Mouse (Mus musculus) macrophage (primary cell): ENCODE data around the gene Cys1. TPM values are rescaled to one million over a fixed set of nuclear protein-coding genes. Genes with fewer than 3 reads are reported as not detected.

Experiments used
- H3K27ac ChIP-seq: fragments of 350-480 bp; formaldehyde crosslinking; 2 replicates; pipeline ENCODE4 v1.9.0; 2021
- H3K36me3 ChIP-seq: fragments of 350-480 bp; formaldehyde crosslinking; 2 replicates; pipeline ENCODE4 v1.9.0; 2021; ENCODE audit errors: inconsistent target
- H3K4me3 ChIP-seq: fragments of 350-480 bp; formaldehyde crosslinking; 2 replicates; pipeline ENCODE4 v1.9.0; 2021; ENCODE audit errors: inconsistent target
- H3K79me2 ChIP-seq: fragments of 350-480 bp; formaldehyde crosslinking; 2 replicates; pipeline ENCODE4 v1.9.0; 2021; ENCODE audit errors: inconsistent target
- whole genome bisulfite sequencing: methylation state at CpG from one replicate; pipeline ENCODE4 v1.1.7; 2026; ENCODE audit warnings: inconsistent platforms; ENCODE audit not compliant: missing documents; 5-methylcytosine and 5-hydroxymethylcytosine counted together
- polyA plus RNA-seq: library from polyadenylated mRNA; stranded (reverse); fragments of 250-400 nt; gene quantifications from 3 replicates; pipeline ENCODE4 v1.2.4, GENCODE M21; 2018; ENCODE audit warnings: inconsistent platforms

The Cys1 gene
- polyA plus RNA-seq, 1 experiment from 2014 or later = not detected

GRCm38 (mm10) chr12:24682563-24682962, 950 bp upstream of the Cys1 start:
- H3K79me2 ChIP-seq = no peaks in the 10 kb centered on the region
- no peak overlapping the region for H3K4me3 ChIP-seq
- H3K36me3 ChIP-seq = no peaks in the 10 kb centered on the region
- no peak overlapping the region for H3K27ac ChIP-seq
- WGBS = 58% methylated on average over 8 of the region's 8 CpGs

- Histone ChIP-seq H3K4me3 (no peak overlapping the region), H3K27ac (no peak overlapping the region)
- 6% methylated on average over 61 of the region's 61 CpGs for WGBS
Observed at GRCm38 (mm10) chr12:24680492-24681285, 924 bp downstream of the Cys1 start.

GRCm38 (mm10) chr12:24680096-24680491, 1.5 kb downstream of the Cys1 start:
- no peak overlapping the region for H3K27ac ChIP-seq
- 59% methylated on average over 9 of the region's 9 CpGs for WGBS
- no peaks in the 10 kb centered on the region for H3K36me3 ChIP-seq
- H3K4me3 ChIP-seq = no peak overlapping the region
- no peaks in the 10 kb centered on the region for H3K79me2 ChIP-seq

More at GRCm38 (mm10) chr12:24680492-24681285, 924 bp downstream of the Cys1 start:
- Histone ChIP-seq H3K36me3 (no peaks in the 10 kb centered on the region), H3K79me2 (no peaks in the 10 kb centered on the region)

DNA sequence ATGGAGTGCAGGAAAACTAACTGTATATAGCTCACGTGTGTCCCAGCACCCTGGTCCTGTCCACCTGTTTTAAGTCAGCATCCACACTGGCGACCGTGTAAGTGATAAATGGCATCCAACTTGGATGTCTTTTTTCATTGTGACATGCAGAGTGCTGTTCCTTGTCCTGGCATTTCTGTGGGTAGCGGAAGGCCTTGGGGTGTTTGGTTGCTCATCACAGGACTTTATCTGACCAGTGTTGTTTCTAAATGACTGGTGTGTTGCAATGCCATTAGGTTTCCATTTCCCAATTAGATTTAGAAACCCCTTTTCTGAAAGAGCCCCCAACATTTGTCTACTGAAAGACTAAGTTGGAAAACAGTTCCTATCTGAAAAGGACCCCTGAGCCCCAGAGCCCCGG, 19.5 kb downstream of the Cys1 start:
- 78% methylated on average over 5 of the region's 5 CpGs for WGBS
- Histone ChIP-seq H3K4me3 (no peak overlapping the region), H3K27ac (no peak overlapping the region), H3K79me2 (no peaks in the 10 kb centered on the region), H3K36me3 (no peaks in the 10 kb centered on the region; the same call in 1 of the 2 replicates)

GRCm38 (mm10) chr12:24661100-24661499, 20.5 kb downstream of the Cys1 start:
- WGBS = 46% methylated on average over 4 of the region's 4 CpGs
- Histone ChIP-seq H3K4me3 (no peak overlapping the region), H3K79me2 (no peaks in the 10 kb centered on the region), H3K27ac (no peak overlapping the region), H3K36me3 (no peaks in the 10 kb centered on the region; the same call in 1 of the 2 replicates)

- Histone ChIP-seq H3K79me2 (no peaks in the 10 kb centered on the region), H3K4me3 (no peak overlapping the region), H3K36me3 (no peaks in the 10 kb centered on the region; the same call in 1 of the 2 replicates), H3K27ac (no peak overlapping the region)
- 93% methylated on average over 9 of the region's 9 CpGs for WGBS
Observed at GRCm38 (mm10) chr12:24659923-24660322, 21.7 kb downstream of the Cys1 start.

- H3K27ac ChIP-seq = no peak overlapping the region
- no peaks in the 10 kb centered on the region; the same call in 1 of the 2 replicates for H3K36me3 ChIP-seq
- H3K4me3 ChIP-seq = no peak overlapping the region
- no peaks in the 10 kb centered on the region for H3K79me2 ChIP-seq
- 89% methylated on average over 4 of the region's 4 CpGs for WGBS
Observed at GRCm38 (mm10) chr12:24658998-24659397, 22.6 kb downstream of the Cys1 start.

DNA sequence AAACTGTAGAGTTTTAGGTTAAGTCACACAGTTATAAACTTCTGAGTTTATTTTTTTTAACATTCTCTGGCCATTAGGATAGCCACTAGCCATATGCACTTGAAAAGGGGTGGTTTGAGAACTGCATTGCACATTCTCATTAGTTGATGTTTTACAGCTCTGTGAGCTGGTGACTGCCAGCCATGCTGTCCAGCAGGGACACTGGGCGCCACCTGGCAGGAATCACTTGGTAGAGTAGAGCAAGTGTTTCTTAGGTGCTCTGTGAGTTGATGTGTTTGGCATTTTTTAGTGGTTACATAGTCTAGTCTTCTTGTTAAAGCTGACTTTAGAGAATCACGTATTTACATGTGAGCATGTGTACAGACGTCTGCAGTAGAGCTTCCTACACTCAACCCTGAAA, 25.2 kb downstream of the Cys1 start:
- no peak overlapping the region for H3K4me3 ChIP-seq
- WGBS = 93% methylated on average over 3 of the region's 3 CpGs
- no peak overlapping the region for H3K27ac ChIP-seq
- H3K79me2 ChIP-seq = no peaks in the 10 kb centered on the region
- H3K36me3 ChIP-seq = no peaks in the 10 kb centered on the region; the same call in 1 of the 2 replicates

DNA sequence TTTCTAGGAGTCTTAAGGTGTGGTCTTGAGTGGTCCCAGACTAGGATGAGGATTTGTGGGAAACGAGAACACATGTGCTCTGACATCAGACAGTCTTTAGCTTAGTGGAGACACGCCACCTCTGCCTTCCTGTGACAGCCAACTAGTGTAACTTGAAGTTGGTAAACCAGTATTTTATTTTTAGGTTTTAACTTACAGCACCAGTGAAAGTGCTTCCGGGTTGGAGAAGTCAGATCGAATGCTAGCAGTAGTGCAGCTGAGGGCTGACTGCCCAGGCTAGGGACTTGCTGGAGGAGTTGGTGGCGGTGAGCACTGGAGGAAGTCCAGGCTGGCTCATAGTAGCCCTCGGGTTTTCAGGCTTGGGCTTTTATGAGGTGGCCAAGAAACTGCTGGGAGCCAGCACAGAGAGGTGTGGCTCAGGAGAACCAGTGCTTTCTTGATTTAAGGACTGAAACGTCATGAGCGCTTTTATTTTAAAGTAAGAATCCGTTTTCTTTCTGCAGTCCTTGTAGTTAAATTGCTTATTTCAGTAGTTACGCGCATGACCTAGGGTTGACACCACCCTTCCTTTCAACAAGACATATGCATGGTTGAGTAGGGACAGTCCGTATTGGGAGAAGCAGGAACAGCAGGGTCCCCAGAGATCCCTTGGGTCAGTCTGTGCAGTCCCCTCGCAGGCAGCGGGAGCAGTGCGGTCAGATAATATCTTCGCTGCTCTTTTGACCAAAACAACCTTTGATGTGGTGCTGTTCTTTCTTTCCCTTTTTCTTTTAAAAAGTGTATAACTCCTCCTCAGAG, 27.3 kb downstream of the Cys1 start:
- Histone ChIP-seq H3K36me3 (no peaks in the 10 kb centered on the region), H3K4me3 (no peak overlapping the region), H3K27ac (no peak overlapping the region), H3K79me2 (no peaks in the 10 kb centered on the region)
- WGBS = 88% methylated on average over 16 of the region's 16 CpGs

DNA sequence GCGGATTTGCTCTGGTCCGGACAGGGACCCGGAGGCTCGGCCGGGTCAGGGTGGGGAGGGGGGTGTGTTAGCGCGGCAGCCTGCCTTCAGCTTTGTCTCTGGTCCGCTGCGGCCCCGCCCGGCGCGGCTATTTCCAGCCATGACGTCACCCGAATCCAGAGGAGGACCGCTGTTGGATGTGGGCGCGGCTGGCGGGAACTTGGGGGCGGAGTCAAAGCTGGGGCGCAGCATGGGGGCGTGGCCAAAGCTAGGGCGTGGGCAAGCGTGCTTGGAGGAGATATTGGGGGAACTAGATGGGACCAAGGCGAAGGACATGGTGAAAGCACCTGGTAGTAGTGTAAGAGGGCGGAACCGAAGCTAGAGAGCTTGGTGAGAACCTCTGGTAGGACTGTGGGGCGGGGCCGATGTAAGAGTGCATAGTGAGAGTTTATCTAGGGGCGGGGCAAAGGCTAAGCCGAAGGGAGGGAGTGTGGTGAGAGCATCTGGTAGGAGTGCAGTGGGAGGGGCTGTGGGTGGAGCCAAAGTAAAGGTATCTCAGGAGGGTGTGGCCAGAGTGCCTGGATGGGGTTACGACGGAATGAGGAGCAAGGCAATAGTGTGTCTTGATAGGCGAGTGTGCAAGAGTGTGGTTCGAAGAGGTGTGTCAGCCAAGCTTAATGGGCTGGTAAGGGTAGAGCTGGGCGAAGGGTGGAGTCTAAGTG, 29.8 kb downstream of the Cys1 start:
- Histone ChIP-seq H3K36me3 (no peaks in the 10 kb centered on the region), H3K79me2 (no peaks in the 10 kb centered on the region), H3K27ac (no peak overlapping the region), H3K4me3 (peak overlapping the region; percentile 35)
- WGBS = 3% methylated on average over 36 of the region's 36 CpGs

DNA sequence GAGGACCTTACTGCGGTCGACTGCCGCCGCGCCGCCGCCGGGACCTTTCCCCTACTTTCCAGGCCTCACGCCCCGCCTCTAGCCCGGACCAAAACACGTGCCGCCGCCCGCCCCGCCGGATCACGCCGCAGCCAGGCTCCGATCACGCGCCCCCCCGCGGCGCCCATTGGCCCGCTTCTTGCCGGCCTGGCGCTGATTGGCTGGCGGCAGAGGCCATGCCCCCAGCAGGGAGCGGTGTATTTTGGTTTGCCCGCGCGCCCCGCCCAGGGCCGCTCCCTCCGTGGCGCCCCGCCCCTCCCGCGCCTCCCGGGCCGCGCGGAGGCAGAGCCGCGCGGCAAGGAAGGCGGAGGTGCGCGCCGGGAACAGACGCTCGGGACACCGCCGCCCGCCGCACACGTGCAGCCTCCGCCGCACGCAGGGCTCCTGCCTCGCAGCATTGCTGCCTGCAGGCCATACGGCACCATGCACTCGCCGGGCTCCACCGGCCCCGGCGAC, 30.5 kb downstream of the Cys1 start, which contains the start of gene Klf11:
Gene Klf11 (plus strand): TSS at position 212 of the 495 bp plus-strand sequence.
- H3K36me3 ChIP-seq = no peaks in the 10 kb centered on the region
- 0 out of 2 replicates have a peak within 1 kb of the TSS, but pooled peaks have one; percentile 21 for H3K27ac ChIP-seq
- under 1% methylated on average over 49 of the region's 68 CpGs for WGBS
- peak within 1 kb of the TSS; percentile 35 for H3K4me3 ChIP-seq
- H3K79me2 ChIP-seq = no peaks in the 10 kb centered on the region

DNA sequence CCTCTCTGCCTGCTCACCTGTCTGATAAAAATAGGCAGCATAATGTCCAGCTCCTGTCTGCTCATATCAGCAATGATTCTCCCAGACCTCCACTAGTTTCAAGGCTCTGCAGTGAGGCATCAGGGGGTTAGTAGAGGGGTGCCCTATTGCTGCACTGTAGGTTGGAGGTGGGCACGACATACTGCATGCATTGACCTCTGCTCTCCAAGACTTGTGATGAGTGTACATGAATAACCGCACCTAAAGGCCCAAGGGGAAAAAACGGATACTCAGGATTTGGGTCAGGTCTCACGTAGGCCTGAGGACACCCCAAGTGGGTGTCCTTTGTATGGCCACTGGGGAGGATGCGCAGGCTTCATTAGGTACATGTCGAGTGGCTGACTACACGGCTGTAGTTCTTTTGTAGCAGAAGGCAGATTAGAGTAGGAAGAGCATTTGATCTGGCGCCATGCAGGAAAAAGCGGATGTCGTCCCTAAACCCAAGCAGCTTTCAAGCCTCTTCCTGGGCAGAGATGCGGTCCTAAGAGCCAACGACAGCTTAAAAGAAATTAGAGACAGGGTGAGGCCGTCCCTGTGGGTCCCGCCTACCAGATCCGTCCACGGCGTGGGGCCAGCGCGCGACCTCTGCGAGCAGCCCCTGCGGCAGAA, 31.1 kb downstream of the Cys1 start:
- Histone ChIP-seq H3K79me2 (no peaks in the 10 kb centered on the region), H3K36me3 (no peaks in the 10 kb centered on the region), H3K4me3 (peak overlapping the region; percentile 26), H3K27ac (0 out of 2 replicates have a peak overlapping the region, but pooled peaks have one; percentile 21)
- 9% methylated on average over 21 of the region's 22 CpGs for WGBS

DNA sequence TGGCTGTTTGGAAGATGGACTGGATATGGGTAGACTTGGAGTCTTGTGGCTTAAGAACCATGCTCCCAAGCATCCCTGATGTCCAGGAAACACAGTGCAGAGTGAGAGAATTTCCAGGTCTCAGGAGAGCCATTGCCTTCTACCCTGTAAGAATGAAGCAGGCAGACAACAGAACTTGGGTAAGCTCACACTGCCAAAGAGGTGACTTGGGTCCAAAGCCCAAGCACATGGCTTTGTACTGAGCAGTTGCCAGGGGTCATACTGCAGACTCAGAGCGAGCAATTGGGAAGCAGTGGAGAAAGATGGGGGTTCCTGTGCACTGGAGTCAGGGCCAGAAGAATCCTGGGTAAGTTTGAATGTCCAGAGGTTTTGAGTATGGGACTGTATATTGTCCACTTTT, 33.5 kb downstream of the Cys1 start:
- H3K4me3 ChIP-seq = no peak overlapping the region
- H3K79me2 ChIP-seq = no peaks in the 10 kb centered on the region
- 85% methylated on average over 1 of the region's 1 CpGs for WGBS
- H3K36me3 ChIP-seq = no peaks in the 10 kb centered on the region
- no peak overlapping the region for H3K27ac ChIP-seq

GRCm38 (mm10) chr12:24645901-24646300, 35.7 kb downstream of the Cys1 start:
- WGBS = 89% methylated on average over 6 of the region's 6 CpGs
- Histone ChIP-seq H3K36me3 (no peaks in the 10 kb centered on the region), H3K4me3 (no peak overlapping the region), H3K79me2 (no peaks in the 10 kb centered on the region), H3K27ac (no peak overlapping the region)
